Mouse (Mus musculus): Measurements from ENCODE around the gene Gipc3. TPM values are rescaled to one million over a fixed set of nuclear protein-coding genes. Genes with fewer than 3 reads are reported as not detected.

Gipc3 gene
- polyA plus RNA-seq (2015; fragmentation: Nextera tagmentation; extraction: Ambion mirVana) = not detected in 2 replicates

- H3K4me2 ChIP-seq = peak within 1 kb of the TSS; percentile 68
- no peaks in the 10 kb centered on the region for H3K36me3 ChIP-seq
- H3K4me3 ChIP-seq = peak within 1 kb of the TSS; percentile 43
- H3K4me1 ChIP-seq (replicated peaks) = peaks cover 19% of the 10 kb centered on the region
- 5% methylated on average over 66 of the region's 67 CpGs for WGBS
- no peak within 1 kb of the TSS for H3K27ac ChIP-seq (replicated peaks)
- no peak for ATAC-seq (ENCODE audit: low read depth)
- H3K9me3 ChIP-seq = no peaks in the 10 kb centered on the region
- H3K9ac ChIP-seq = peak within 1 kb of the TSS; percentile 65
- peaks cover 83% of the 10 kb centered on the region for H3K27me3 ChIP-seq
Measured at GRCm38 (mm10) chr10:81342686-81343505, at the start of gene Gipc3. Gipc3 (minus strand) TSS chr10:81343266.

- 58% methylated on average over 14 of the region's 14 CpGs for WGBS
- peaks cover 25% of the 10 kb centered on the region for H3K36me3 ChIP-seq
- no peaks in the 10 kb centered on the region for H3K27me3 ChIP-seq
- H3K4me3 ChIP-seq = peak within 1 kb of the TSS; percentile 15
- peak within 1 kb of the TSS; percentile 63 for H3K9ac ChIP-seq
- no peaks in the 10 kb centered on the region for H3K9me3 ChIP-seq
- peak within 1 kb of the TSS; percentile 64 for H3K27ac ChIP-seq (replicated peaks)
- H3K4me1 ChIP-seq (replicated peaks) = peaks cover 41% of the 10 kb centered on the region
- ATAC-seq (ENCODE audit: low read depth) = no peak
- peak within 1 kb of the TSS; percentile 47 for H3K4me2 ChIP-seq
Measured at GRCm38 (mm10) chr10:81392781-81393185, 49.7 kb upstream of the Gipc3 start, which contains the start of gene Smim24. Smim24 (plus strand) TSS chr10:81393051.

- H3K27ac ChIP-seq (replicated peaks) = no peak overlapping the region
- H3K4me2 ChIP-seq = no peak overlapping the region
- WGBS = 84% methylated on average over 6 of the region's 6 CpGs
- peaks cover 25% of the 10 kb centered on the region for H3K36me3 ChIP-seq
- no peak for ATAC-seq (ENCODE audit: low read depth)
- peaks cover 37% of the 10 kb centered on the region for H3K4me1 ChIP-seq (replicated peaks)
- H3K27me3 ChIP-seq = no peaks in the 10 kb centered on the region
- H3K4me3 ChIP-seq = no peak overlapping the region
- no peaks in the 10 kb centered on the region for H3K9me3 ChIP-seq
- no peak overlapping the region for H3K9ac ChIP-seq
Measured at GRCm38 (mm10) chr10:81392270-81392669, 49.2 kb upstream of the Gipc3 start.

GRCm38 (mm10) chr10:81390678-81390965 lies 47.6 kb upstream of the Gipc3 start:
- H3K27ac ChIP-seq (replicated peaks) = no peak overlapping the region
- H3K36me3 ChIP-seq = peaks cover 41% of the 10 kb centered on the region
- H3K4me1 ChIP-seq (replicated peaks) = peaks cover 27% of the 10 kb centered on the region
- H3K9me3 ChIP-seq = no peaks in the 10 kb centered on the region
- no peaks in the 10 kb centered on the region for H3K27me3 ChIP-seq
- no peak overlapping the region for H3K4me3 ChIP-seq
- H3K4me2 ChIP-seq = no peak overlapping the region
- ATAC-seq (ENCODE audit: low read depth) = no peak
- 91% methylated on average over 13 of the region's 13 CpGs for WGBS
- H3K9ac ChIP-seq = 0 out of 2 replicates have a peak overlapping the region, but pooled peaks have one; percentile 5

GRCm38 (mm10) chr10:81389801-81390677 lies 47.0 kb upstream of the Gipc3 start:
- Histone ChIP-seq H3K4me1 (replicated peaks) (peaks cover 32% of the 10 kb centered on the region), H3K27ac (replicated peaks) (no peak overlapping the region; the same call in 1 of the 2 replicates), H3K4me3 (no peak overlapping the region), H3K9me3 (no peaks in the 10 kb centered on the region), H3K27me3 (no peaks in the 10 kb centered on the region), H3K4me2 (no peak overlapping the region), H3K9ac (peak overlapping the region; percentile 49), H3K36me3 (peaks cover 41% of the 10 kb centered on the region)
- 61% methylated on average over 23 of the region's 23 CpGs for WGBS
- ATAC-seq (ENCODE audit: low read depth) = peak; percentile 37; the same call in 1 of the 2 replicates

- WGBS = 45% methylated on average over 3 of the region's 3 CpGs
- ATAC-seq (ENCODE audit: low read depth) = no peak
- Histone ChIP-seq H3K27me3 (no peaks in the 10 kb centered on the region), H3K9ac (peak overlapping the region; percentile 49), H3K9me3 (no peaks in the 10 kb centered on the region), H3K36me3 (peaks cover 41% of the 10 kb centered on the region), H3K4me3 (no peak overlapping the region), H3K4me2 (no peak overlapping the region), H3K4me1 (replicated peaks) (peaks cover 37% of the 10 kb centered on the region), H3K27ac (replicated peaks) (no peak overlapping the region; the same call in 1 of the 2 replicates)
Measured at GRCm38 (mm10) chr10:81389373-81389772, 46.3 kb upstream of the Gipc3 start.

- H3K36me3 ChIP-seq = peaks cover 41% of the 10 kb centered on the region
- ATAC-seq (ENCODE audit: low read depth) = no peak
- peaks cover 31% of the 10 kb centered on the region for H3K4me1 ChIP-seq (replicated peaks)
- H3K27me3 ChIP-seq = no peaks in the 10 kb centered on the region
- WGBS = 87% methylated on average over 5 of the region's 5 CpGs
- no peak within 1 kb of the TSS for H3K4me2 ChIP-seq
- H3K9me3 ChIP-seq = no peaks in the 10 kb centered on the region
- H3K27ac ChIP-seq (replicated peaks) = no peak within 1 kb of the TSS; the same call in 1 of the 2 replicates
- H3K9ac ChIP-seq = peak within 1 kb of the TSS; percentile 49
- no peak within 1 kb of the TSS for H3K4me3 ChIP-seq
Measured at GRCm38 (mm10) chr10:81388505-81389055, 45.5 kb upstream of the Gipc3 start, which contains the start of gene Gm48552. Gm48552 (plus strand) TSS chr10:81389005.

GRCm38 (mm10) chr10:81387716-81388115 lies 44.6 kb upstream of the Gipc3 start:
- ATAC-seq (ENCODE audit: low read depth) = no peak
- H3K36me3 ChIP-seq = peaks cover 41% of the 10 kb centered on the region
- peaks cover 22% of the 10 kb centered on the region for H3K4me1 ChIP-seq (replicated peaks)
- H3K27me3 ChIP-seq = no peaks in the 10 kb centered on the region
- no peak overlapping the region for H3K27ac ChIP-seq (replicated peaks)
- no peak overlapping the region for H3K4me2 ChIP-seq
- H3K9me3 ChIP-seq = no peaks in the 10 kb centered on the region
- 95% methylated on average over 20 of the region's 20 CpGs for WGBS
- no peak overlapping the region for H3K4me3 ChIP-seq
- no peak overlapping the region for H3K9ac ChIP-seq

- H3K9me3 ChIP-seq = no peaks in the 10 kb centered on the region
- peaks cover 36% of the 10 kb centered on the region for H3K36me3 ChIP-seq
- 82% methylated on average over 22 of the region's 22 CpGs for WGBS
- H3K4me1 ChIP-seq (replicated peaks) = peaks cover 21% of the 10 kb centered on the region
- no peak overlapping the region for H3K27ac ChIP-seq (replicated peaks)
- peak overlapping the region; percentile 83; the same call in 1 of the 2 replicates for H3K9ac ChIP-seq
- H3K4me2 ChIP-seq = peak overlapping the region; percentile 91
- H3K27me3 ChIP-seq = no peaks in the 10 kb centered on the region
- H3K4me3 ChIP-seq = peak overlapping the region; percentile 85; the same call in 1 of the 2 replicates
- no peak for ATAC-seq (ENCODE audit: low read depth)
Measured at GRCm38 (mm10) chr10:81385603-81386306, 42.7 kb upstream of the Gipc3 start.

- H3K4me1 ChIP-seq (replicated peaks) = peaks cover 18% of the 10 kb centered on the region
- peak overlapping the region; percentile 91 for H3K4me2 ChIP-seq
Measured at GRCm38 (mm10) chr10:81384605-81384982, 41.5 kb upstream of the Gipc3 start.

More at GRCm38 (mm10) chr10:81384605-81384982, 41.5 kb upstream of the Gipc3 start:
- peak overlapping the region; percentile 87 for H3K27ac ChIP-seq (replicated peaks)
- under 1% methylated on average over 19 of the region's 19 CpGs for WGBS
- peak overlapping the region; percentile 83 for H3K9ac ChIP-seq
- peak overlapping the region; percentile 85 for H3K4me3 ChIP-seq
- ATAC-seq (ENCODE audit: low read depth) = peak; percentile 24
- no peaks in the 10 kb centered on the region for H3K27me3 ChIP-seq
- peaks cover 33% of the 10 kb centered on the region for H3K36me3 ChIP-seq
- no peaks in the 10 kb centered on the region for H3K9me3 ChIP-seq

Measured in neural tube, embryonic 13.5 days (tissue).